Mouse (Mus musculus) brain, embryonic 14.5 days (tissue): ENCODE data around the gene Lypd5. TPM values are rescaled to one million over a fixed set of nuclear protein-coding genes. Genes with fewer than 3 reads are reported as not detected.

ENCODE experiments used
- DNase-seq: peaks from one replicate; pipeline ENCODE4 v3.0.0-alpha.2; 2011; ENCODE audit warnings: low read depth
- CTCF ChIP-seq: fragments of 200-500 bp; IDR thresholded peaks from 2 replicates; pipeline ENCODE4 v1.5.1; 2012; ENCODE audit warnings: inconsistent platforms, mild to moderate bottlenecking, moderate library complexity, borderline replicate concordance; ENCODE audit not compliant: insufficient read depth, insufficient read length; ENCODE audit errors: extremely low read depth
- POLR2A ChIP-seq: fragments of 200-500 bp; IDR thresholded peaks from 2 replicates; pipeline ENCODE4 v1.6.1; 2012; ENCODE audit warnings: mild to moderate bottlenecking, inconsistent platforms, borderline replicate concordance; ENCODE audit not compliant: poor library complexity, insufficient read depth, insufficient read length, severe bottlenecking; ENCODE audit errors: extremely low read depth
- polyA plus RNA-seq: library from polyadenylated mRNA; depleted of rRNA; stranded (reverse); fragments of >200 nt; gene quantifications from 2 replicates; pipeline ENCODE4 v1.2.3, GENCODE M21; 2012; rRNA removed

Lypd5 gene
- polyA plus RNA-seq, result 0.07 and 0.11 TPM in 2 replicates

GRCm38 (mm10) chr7:24348896-24349295, at the start of gene Lypd5:
Gene Lypd5, plus strand, starts transcription at chr7:24349196.
- TF ChIP-seq CTCF, result no peak
- no peak for TF ChIP-seq POLR2A
- DNase-seq, result no peak

- TF ChIP-seq CTCF, result no peak
- TF ChIP-seq POLR2A, result no peak
- DNase-seq, result peak; percentile 68
Measured at GRCm38 (mm10) chr7:24299823-24300481, 49.0 kb upstream of the Lypd5 start.

GRCm38 (mm10) chr7:24300771-24301282, 48.2 kb upstream of the Lypd5 start, which contains the start of gene Zfp61:
Gene Zfp61, minus strand, starts transcription at chr7:24301232.
- DNase-seq, result peak; percentile 92
- no peak for TF ChIP-seq CTCF
- TF ChIP-seq POLR2A, result peak; percentile 29; the same call in 1 of the 2 replicates

- no peak for TF ChIP-seq POLR2A
- TF ChIP-seq CTCF, result no peak
Measured at GRCm38 (mm10) chr7:24315726-24316566, 33.0 kb upstream of the Lypd5 start.

GRCm38 (mm10) chr7:24316567-24317092, 32.4 kb upstream of the Lypd5 start, which contains the start of gene Zfp94:
Gene Zfp94, minus strand, starts transcription at chr7:24316666.
- DNase-seq, result peak; percentile 99
- TF ChIP-seq CTCF, result no peak
- TF ChIP-seq POLR2A, result peak; percentile 30; the same call in 1 of the 2 replicates

More at GRCm38 (mm10) chr7:24315726-24316566, 33.0 kb upstream of the Lypd5 start:
- DNase-seq, result no peak

GRCm38 (mm10) chr7:24318942-24319341, 30.1 kb upstream of the Lypd5 start:
- TF ChIP-seq CTCF, result no peak
- no peak for TF ChIP-seq POLR2A
- DNase-seq, result no peak

- DNase-seq, result no peak
Measured at GRCm38 (mm10) chr7:24322593-24322992, 26.4 kb upstream of the Lypd5 start.

GRCm38 (mm10) chr7:24325197-24325596, 23.8 kb upstream of the Lypd5 start:
- DNase-seq, result peak; percentile 81
- no peak for TF ChIP-seq POLR2A

More at GRCm38 (mm10) chr7:24322593-24322992, 26.4 kb upstream of the Lypd5 start:
- no peak for TF ChIP-seq POLR2A
- TF ChIP-seq CTCF, result no peak

GRCm38 (mm10) chr7:24325675-24326128, 23.3 kb upstream of the Lypd5 start:
- TF ChIP-seq CTCF (0 out of 2 replicates have a peak, but pooled peaks have one; percentile 8), POLR2A (no peak; the same call in 1 of the 2 replicates)
- DNase-seq, result peak; percentile 77

GRCm38 (mm10) chr7:24326273-24327135, 22.5 kb upstream of the Lypd5 start:
- TF ChIP-seq POLR2A (no peak), CTCF (no peak)
- DNase-seq, result peak; percentile 71

GRCm38 (mm10) chr7:24327281-24327975, 21.6 kb upstream of the Lypd5 start:
- TF ChIP-seq POLR2A, result no peak
- DNase-seq, result no peak
